Mouse (Mus musculus) CH12.LX (cell line): ENCODE measurements around the gene Khk.

Experiments used
- CHD2 ChIP-seq: IDR thresholded peaks from 2 replicates; pipeline ENCODE4 v1.6.1; 2011; ENCODE audit warnings: low read length, improper control_type of control experiment
- CTCF ChIP-seq, 2 experiments: IDR thresholded peaks in 1 of 2; conservative IDR thresholded peaks in 1 of 2; 2 replicates each; pipeline ENCODE4 v1.5.1; 2011 to 2012; ENCODE audit warnings: low read depth in 2 of 2, low read length in 2 of 2, improper control_type of control experiment in 1 of 2, inconsistent platforms in 1 of 2, mild to moderate bottlenecking in 1 of 2, moderate library complexity in 1 of 2
- EP300 ChIP-seq: IDR thresholded peaks from 2 replicates; pipeline ENCODE4 v1.6.1; 2011; ENCODE audit warnings: low read length, improper control_type of control experiment
- ETS1 ChIP-seq: conservative IDR thresholded peaks from 2 replicates; pipeline ENCODE4 v1.6.1; 2012; ENCODE audit warnings: low read depth, mild to moderate bottlenecking, inconsistent platforms, low read length, improper control_type of control experiment, moderate library complexity
- JUND ChIP-seq: conservative IDR thresholded peaks from 2 replicates; pipeline ENCODE4 v1.6.1; 2011; ENCODE audit warnings: low read depth, low read length, improper control_type of control experiment
- MAZ ChIP-seq: IDR thresholded peaks from 2 replicates; pipeline ENCODE4 v1.6.1; 2012; ENCODE audit warnings: low read depth, mild to moderate bottlenecking, inconsistent platforms, low read length, improper control_type of control experiment, moderate library complexity
- POLR2A ChIP-seq: IDR thresholded peaks from 2 replicates; pipeline ENCODE4 v1.6.1; 2011; ENCODE audit warnings: low read depth, mild to moderate bottlenecking, improper control_type of control experiment, low read length
- USF2 ChIP-seq: conservative IDR thresholded peaks from 2 replicates; pipeline ENCODE4 v1.6.1; 2011; ENCODE audit warnings: low read depth, low read length, improper control_type of control experiment
- ZMIZ1 ChIP-seq: IDR thresholded peaks from 2 replicates; pipeline ENCODE4 v1.6.1; 2012; ENCODE audit warnings: low read depth, mild to moderate bottlenecking, inconsistent platforms, low read length, improper control_type of control experiment

- TF ChIP-seq POLR2A (no peak), ETS1 (no peak), MAZ (no peak), ZMIZ1 (no peak), CTCF (conservative IDR thresholded peaks at IDR 0.05 in 1 of 2, IDR thresholded peaks at IDR 0.05 in 1 of 2; ENCODE audit: low read depth in 2 of 2, low read length in 2 of 2) (no peak), EP300 (no peak), CHD2 (no peak), JUND (no peak), USF2 (no peak)
Observed at GRCm38 (mm10) chr5:30950451-30950850, 29.2 kb downstream of the Khk start.
